Mouse (Mus musculus) cerebellum, adult 2 months (tissue): ENCODE data around the gene Scyl3.

Experiments used
- CTCF ChIP-seq: fragments of 200-500 bp; IDR thresholded peaks from 2 replicates; pipeline ENCODE4 v1.5.1; 2011; ENCODE audit warnings: low read depth, mild to moderate bottlenecking, control low read depth, low read length, moderate library complexity, borderline replicate concordance; ENCODE audit not compliant: insufficient read depth
- POLR2A ChIP-seq: fragments of 200-500 bp; IDR thresholded peaks from 2 replicates; pipeline ENCODE4 v1.6.1; 2011; ENCODE audit warnings: low read length, control low read depth, borderline replicate concordance; ENCODE audit not compliant: insufficient read depth

- TF ChIP-seq POLR2A, result no peak
- no peak for TF ChIP-seq CTCF
These were observed 45.6 kb downstream of the Scyl3 start for GRCm38 (mm10) chr1:163974471-163974870.
